Mouse (Mus musculus) midbrain, postnatal 0 days (tissue): ENCODE measurements at regions not wholly inside any gene's neighbourhood (a gene's known extent, or its start where the extent isn't known, plus 50 kb on each side); places are given as distances from the start of the nearest gene placed in this dataset.
A peak's percentile ranks its signal among the peaks of the same experiment; 100 is the strongest.

Source experiments
- ATAC-seq: fragments of 200-750 bp; cut with Nextera tagmentation; 2 replicates; pipeline ENCODE4 v1.8.0; 2017; ENCODE audit warnings: moderate number of reproducible peaks, mild to moderate bottlenecking, moderate TSS enrichment, moderate library complexity; ENCODE audit not compliant: low FRiP score
- DNase-seq: peaks from one replicate; pipeline ENCODE4 v3.0.0-alpha.2; 2015; ENCODE audit warnings: low spot score
- H3K27ac ChIP-seq: fragments of 300-500 bp; sonication (generic); 2 replicates; pipeline ENCODE4 v1.5.1; 2014; ENCODE audit warnings: low read depth, mild to moderate bottlenecking, low read length, mixed read lengths
- H3K27me3 ChIP-seq: fragments of 300-500 bp; sonication (generic); 2 replicates; pipeline ENCODE4 v1.6.1; 2014; ENCODE audit warnings: low read length, control low read depth, mixed read lengths; ENCODE audit not compliant: insufficient read depth
- H3K36me3 ChIP-seq: fragments of 300-500 bp; sonication (generic); 2 replicates; pipeline ENCODE4 v1.6.1; 2014; ENCODE audit warnings: low read length, control low read depth, mixed read lengths; ENCODE audit not compliant: insufficient read depth
- H3K4me1 ChIP-seq: fragments of 300-500 bp; sonication (generic); 2 replicates; pipeline ENCODE4 v1.6.1; 2014; ENCODE audit warnings: mild to moderate bottlenecking, control low read depth, antibody characterized with exemption, low read length, mixed read lengths; ENCODE audit not compliant: insufficient read depth
- H3K4me2 ChIP-seq: fragments of 300-500 bp; sonication (generic); 2 replicates; pipeline ENCODE4 v1.6.1; 2014; ENCODE audit warnings: low read depth, mild to moderate bottlenecking, low read length, mixed read lengths; ENCODE audit not compliant: poor library complexity, severe bottlenecking
- H3K4me3 ChIP-seq: fragments of 300-500 bp; sonication (generic); 2 replicates; pipeline ENCODE4 v1.5.1; 2014; ENCODE audit warnings: low read depth, mild to moderate bottlenecking, low read length, moderate library complexity
- H3K9ac ChIP-seq: fragments of 300-500 bp; sonication (generic); replicated peaks from 2 replicates; pipeline ENCODE4 v1.6.1; 2014; ENCODE audit warnings: mild to moderate bottlenecking, low read length, moderate library complexity, mixed read lengths; ENCODE audit not compliant: poor library complexity, severe bottlenecking
- H3K9me3 ChIP-seq: fragments of 300-500 bp; sonication (generic); 2 replicates; pipeline ENCODE4 v1.6.1; 2016; ENCODE audit warnings: low read length, control low read depth
- CTCF ChIP-seq: IDR thresholded peaks from 2 replicates; pipeline ENCODE4 v1.5.1; 2016; ENCODE audit warnings: antibody characterized with exemption, mild to moderate bottlenecking
- WGBS: fragments of 180-500 bp; shearing (Covaris S2); extraction: QIAGEN DNeasy Blood & Tissue Kit; methylation state at CpG from one replicate; pipeline ENCODE4 v1.1.7; 2014; 5-methylcytosine and 5-hydroxymethylcytosine counted together

- ATAC-seq (no peak), DNase-seq (no peak)
- no peaks in the 10 kb centered on the region for H3K27me3 ChIP-seq
- H3K4me3 ChIP-seq: no peak overlapping the region
- H3K4me1 ChIP-seq: no peaks in the 10 kb centered on the region
- H3K4me2 ChIP-seq: no peak overlapping the region
- no peak for TF ChIP-seq CTCF
- WGBS: 50% methylated on average over 9 of the region's 9 CpGs
- no peak overlapping the region for H3K9ac ChIP-seq
- no peak overlapping the region for H3K27ac ChIP-seq
- no peaks in the 10 kb centered on the region for H3K9me3 ChIP-seq
- no peaks in the 10 kb centered on the region for H3K36me3 ChIP-seq
Measured at GRCm38 (mm10) chr5:47273389-47274255, 709.3 kb upstream of the Slit2 start.

DNA sequence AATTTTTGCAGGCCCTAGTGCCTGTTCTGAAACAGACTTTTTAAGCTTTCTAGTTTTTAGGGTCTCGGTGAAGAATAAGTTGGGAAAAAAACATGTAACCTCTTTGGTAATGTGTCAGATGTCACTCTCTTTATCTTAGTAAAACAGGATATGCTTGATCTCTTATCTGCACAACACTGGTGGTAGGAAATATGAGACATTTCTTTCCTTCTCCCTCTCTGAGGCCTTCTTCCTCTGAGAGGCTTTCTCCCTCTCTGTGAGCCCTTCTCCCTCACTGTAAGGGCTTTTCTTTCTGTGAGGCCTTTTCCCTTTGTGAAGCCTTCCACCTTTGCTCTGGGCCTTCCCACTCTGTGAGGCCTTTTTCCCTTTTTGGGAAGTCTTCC, 708.7 kb upstream of the Slit2 start:
- H3K4me2 ChIP-seq: no peak overlapping the region
- no peaks in the 10 kb centered on the region for H3K36me3 ChIP-seq
- TF ChIP-seq CTCF: no peak
- H3K9ac ChIP-seq: no peak overlapping the region
- no peaks in the 10 kb centered on the region for H3K4me1 ChIP-seq
- DNase-seq (no peak), ATAC-seq (no peak)
- H3K27ac ChIP-seq: no peak overlapping the region
- no peak overlapping the region for H3K4me3 ChIP-seq
- H3K9me3 ChIP-seq: no peaks in the 10 kb centered on the region
- WGBS: 80% methylated on average over 1 of the region's 1 CpGs
- H3K27me3 ChIP-seq: no peaks in the 10 kb centered on the region

GRCm38 (mm10) chr5:47276231-47277195, 706.4 kb upstream of the Slit2 start:
- H3K4me2 ChIP-seq: no peak overlapping the region
- H3K9ac ChIP-seq: no peak overlapping the region
- DNase-seq (no peak), ATAC-seq (no peak)
- no peak overlapping the region for H3K4me3 ChIP-seq
- no peak overlapping the region for H3K27ac ChIP-seq
- H3K36me3 ChIP-seq: no peaks in the 10 kb centered on the region
- TF ChIP-seq CTCF: no peak
- no peaks in the 10 kb centered on the region for H3K9me3 ChIP-seq
- WGBS: 35% methylated on average over 5 of the region's 5 CpGs
- no peaks in the 10 kb centered on the region for H3K27me3 ChIP-seq
- H3K4me1 ChIP-seq: no peaks in the 10 kb centered on the region

DNA sequence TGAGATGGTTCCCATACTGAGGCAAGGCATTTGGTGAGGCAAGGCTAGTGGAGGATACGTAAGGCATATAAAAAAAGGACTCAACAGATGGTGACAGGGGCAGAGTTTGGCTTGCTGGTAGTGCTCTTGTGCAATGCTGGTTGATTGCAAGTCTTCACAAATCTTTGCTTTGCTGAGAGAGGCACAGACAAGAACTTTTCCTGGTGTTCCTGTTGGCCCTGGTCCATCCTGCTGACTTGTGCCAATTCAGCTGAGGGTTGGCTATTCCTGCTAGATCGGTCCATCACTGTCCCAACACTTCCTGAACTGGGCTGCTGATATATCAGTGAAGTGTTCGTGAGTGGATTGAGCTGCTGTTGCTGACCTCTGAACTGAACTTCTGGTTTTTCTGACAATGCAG, 703.3 kb upstream of the Slit2 start:
- no peak for ATAC-seq
- Histone ChIP-seq H3K4me2 (no peak overlapping the region), H3K27me3 (no peaks in the 10 kb centered on the region), H3K27ac (no peak overlapping the region), H3K9ac (no peak overlapping the region), H3K4me1 (no peaks in the 10 kb centered on the region), H3K4me3 (no peak overlapping the region), H3K36me3 (no peaks in the 10 kb centered on the region), H3K9me3 (no peaks in the 10 kb centered on the region)
- no peak for DNase-seq
- WGBS: 92% methylated on average over 3 of the region's 3 CpGs
- TF ChIP-seq CTCF: no peak

- no peaks in the 10 kb centered on the region for H3K4me1 ChIP-seq
- H3K4me2 ChIP-seq: no peak overlapping the region
- H3K9ac ChIP-seq: no peak overlapping the region
- H3K9me3 ChIP-seq: no peaks in the 10 kb centered on the region
- H3K36me3 ChIP-seq: no peaks in the 10 kb centered on the region
- 81% methylated on average over 4 of the region's 4 CpGs for WGBS
- ATAC-seq: no peak
- H3K27ac ChIP-seq: no peak overlapping the region
- no peaks in the 10 kb centered on the region for H3K27me3 ChIP-seq
- TF ChIP-seq CTCF: no peak
- no peak for DNase-seq
- no peak overlapping the region for H3K4me3 ChIP-seq
Measured at GRCm38 (mm10) chr5:47299602-47300001, 683.3 kb upstream of the Slit2 start.

DNA sequence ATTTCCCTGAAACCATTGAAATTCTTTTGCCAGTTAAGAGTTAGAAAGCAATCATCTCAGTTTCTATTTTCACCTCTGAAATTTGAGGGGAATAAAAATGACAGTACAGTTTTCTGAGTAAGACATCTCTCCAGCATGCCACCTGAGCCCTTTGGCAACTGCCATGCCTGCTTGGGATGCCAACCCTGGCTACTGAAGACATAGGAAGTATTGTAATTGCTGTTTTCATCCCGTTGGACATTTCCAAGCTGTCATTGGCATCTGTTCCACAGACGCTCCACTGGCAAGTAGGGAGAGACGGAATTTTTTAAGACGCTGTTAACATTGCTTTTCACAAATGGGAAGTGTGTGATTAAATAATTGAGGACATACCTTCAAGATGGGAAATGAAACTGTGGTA, 665.4 kb upstream of the Slit2 start:
- Histone ChIP-seq H3K27me3 (no peaks in the 10 kb centered on the region), H3K36me3 (no peaks in the 10 kb centered on the region), H3K4me1 (no peaks in the 10 kb centered on the region), H3K4me2 (no peak overlapping the region), H3K9me3 (no peaks in the 10 kb centered on the region), H3K4me3 (no peak overlapping the region), H3K9ac (no peak overlapping the region), H3K27ac (no peak overlapping the region)
- DNase-seq: peak; percentile 76
- TF ChIP-seq CTCF: no peak
- peak; percentile 68; the same call in 1 of the 2 replicates for ATAC-seq
- WGBS: 79% methylated on average over 4 of the region's 4 CpGs
